ENCODE assay signal across 30 mouse cellular contexts in the genomic region with DNA sequence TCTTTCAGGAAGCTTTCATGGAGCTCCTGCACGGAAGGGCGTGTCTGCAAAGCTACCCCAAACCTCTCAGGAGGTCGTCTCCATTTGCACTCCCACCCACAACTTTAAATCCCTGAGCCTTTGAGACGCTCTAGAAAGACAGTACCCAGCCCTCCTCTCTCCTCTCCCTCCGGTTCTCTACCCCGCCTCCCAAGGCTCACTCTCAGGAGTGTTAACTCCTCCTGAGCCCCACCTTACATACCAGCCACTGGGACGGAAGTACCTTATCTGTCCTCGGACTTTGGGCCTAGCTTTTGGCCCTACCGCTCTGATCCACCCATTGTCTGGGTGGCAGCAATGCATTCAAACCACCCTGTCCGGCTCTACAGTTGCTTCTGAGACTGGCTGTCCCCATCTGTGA. TPM values are rescaled to one million over a fixed set of nuclear protein-coding genes. Genes with fewer than 3 reads are reported as not detected.
DNase-seq lines count a peak whose midpoint lies in the region; ATAC-seq and TF ChIP-seq lines count a peak whose summit lies in the region.
"Had no signal": no experiment of that assay in that cellular context is flagged by ENCODE, and none has a peak within 500 bp of the region (broad histone marks: within the 10 kb centered on the region; RNA-seq: fewer than 3 reads in every experiment).

No protein-coding gene starts in this region.

- ATAC-seq in intestine, embryonic 15.5 days: peak; percentile 37
- peak; percentile 27; the same call in 1 of the 2 replicates for ATAC-seq in stomach, postnatal 0 days (ENCODE audit: low FRiP score, low TSS enrichment)
- no peak for ATAC-seq in forebrain, embryonic 13.5 days
- ATAC-seq in erythroblast, adult 5-6 weeks (replicated peaks; ENCODE audit: low FRiP score, poor library complexity, severe bottlenecking): no peak
- ATAC-seq: activated CD4-positive, CD25-positive, alpha-beta regulatory T cell, adult 4 months; forebrain, embryonic 15.5 days; midbrain, embryonic 16.5 days had no signal

- H3K4me2 ChIP-seq in intestine, embryonic 15.5 days (replicated peaks): no peak overlapping the region
- H3K4me2 ChIP-seq in stomach, postnatal 0 days (replicated peaks; ENCODE audit: low read depth): no peak overlapping the region
- H3K4me2 ChIP-seq in forebrain, embryonic 13.5 days: no peak overlapping the region
- H3K4me2 ChIP-seq: forebrain, embryonic 15.5 days; heart, embryonic 12.5 days; hindbrain, embryonic 13.5 days had no signal

- H3K27ac ChIP-seq in intestine, embryonic 15.5 days: peak overlapping the region; percentile 29
- H3K27ac ChIP-seq in stomach, postnatal 0 days (replicated peaks): peak overlapping the region; percentile 40; the same call in 1 of the 2 replicates
- no peak overlapping the region for H3K27ac ChIP-seq in forebrain, embryonic 13.5 days
- H3K27ac ChIP-seq: forebrain, embryonic 15.5 days; hindbrain, embryonic 13.5 days; liver, embryonic 14.5 days had no signal

- H3K4me1 ChIP-seq in E14TG2a.4 (replicated peaks; ENCODE audit: low read depth, low read length): peaks cover 93% of the 10 kb centered on the region
- H3K4me1 ChIP-seq in intestine, embryonic 15.5 days (replicated peaks): peaks cover 41% of the 10 kb centered on the region
- H3K4me1 ChIP-seq in stomach, postnatal 0 days (replicated peaks; ENCODE audit: control insufficient read depth, insufficient read depth): peaks cover 6% of the 10 kb centered on the region; the same call in 1 of the 2 replicates
- peaks cover 31% of the 10 kb centered on the region for H3K4me1 ChIP-seq in forebrain, embryonic 13.5 days

- peak; percentile 73 for DNase-seq in ES-CJ7 (ENCODE audit: low read depth, low spot score)
- DNase-seq in stomach, postnatal 0 days (ENCODE audit: low spot score): peak; percentile 67
- DNase-seq in right cerebral cortex, adult 18-20 months: no peak
- DNase-seq: adrenal gland, adult 2 months; adrenal gland, postnatal 36 days; cerebellum, adult 18-20 months; cerebellum, postnatal 14 days; gastrocnemius, postnatal 25 days; heart, adult 18-20 months; heart, postnatal 4 days; kidney, adult 2 months; kidney, postnatal 36 days; layer of hippocampus, postnatal 36 days; liver; lung, adult 2 months; lung, postnatal 14 days; thymus, adult 18-20 months; thymus, postnatal 25 days had no signal

- H3K4me3 ChIP-seq in E14TG2a.4 (replicated peaks; ENCODE audit: low read length): peak overlapping the region; percentile 52
- no peak overlapping the region for H3K4me3 ChIP-seq in intestine, embryonic 15.5 days (replicated peaks)
- H3K4me3 ChIP-seq in stomach, postnatal 0 days (ENCODE audit: low read depth, low read length): no peak overlapping the region
- H3K4me3 ChIP-seq in forebrain, embryonic 13.5 days: no peak overlapping the region
- H3K4me3 ChIP-seq: forebrain, embryonic 15.5 days; heart, embryonic 12.5 days; hindbrain, embryonic 13.5 days had no signal

- H3K27me3 ChIP-seq in E14TG2a.4 (ENCODE audit: insufficient read depth, low read length): no peaks in the 10 kb centered on the region
- H3K27me3 ChIP-seq in intestine, embryonic 15.5 days (replicated peaks): no peaks in the 10 kb centered on the region
- no peaks in the 10 kb centered on the region for H3K27me3 ChIP-seq in stomach, postnatal 0 days (ENCODE audit: control insufficient read depth, insufficient read depth, low read length)
- H3K27me3 ChIP-seq in forebrain, embryonic 13.5 days: no peaks in the 10 kb centered on the region; the same call in 1 of the 2 replicates
- H3K27me3 ChIP-seq: forebrain, embryonic 15.5 days; heart, embryonic 12.5 days had no signal

- no peak for TF ChIP-seq EP300 in stomach, postnatal 0 days (optimal IDR thresholded peaks at IDR 0.05)

- H3K36me3 ChIP-seq in E14TG2a.4 (ENCODE audit: insufficient read depth, low read length): peaks cover 12% of the 10 kb centered on the region; the same call in 1 of the 2 replicates
- H3K36me3 ChIP-seq in intestine, embryonic 15.5 days: no peaks in the 10 kb centered on the region
- H3K36me3 ChIP-seq in stomach, postnatal 0 days (ENCODE audit: control insufficient read depth, insufficient read depth, low read length): peaks cover 4% of the 10 kb centered on the region; the same call in 1 of the 2 replicates
- H3K36me3 ChIP-seq in forebrain, embryonic 13.5 days (ENCODE audit: poor library complexity, severe bottlenecking): no peaks in the 10 kb centered on the region
- H3K36me3 ChIP-seq: forebrain, embryonic 15.5 days had no signal

- TF ChIP-seq CTCF in E14TG2a.4 (conservative IDR thresholded peaks at IDR 0.05; ENCODE audit: low read length): no peak
- TF ChIP-seq CTCF in stomach, postnatal 0 days (IDR thresholded peaks at IDR 0.05; ENCODE audit: low read depth): no peak

- 52% methylated on average over 10 of the region's 10 CpGs for WGBS in intestine, embryonic 15.5 days
- WGBS in stomach, postnatal 0 days: 59% methylated on average over 10 of the region's 10 CpGs
- 85% methylated on average over 10 of the region's 10 CpGs for WGBS in forebrain, embryonic 13.5 days

- no peaks in the 10 kb centered on the region for H3K9me3 ChIP-seq in E14TG2a.4 (ENCODE audit: low read length)
- no peaks in the 10 kb centered on the region for H3K9me3 ChIP-seq in intestine, embryonic 15.5 days
- no peaks in the 10 kb centered on the region for H3K9me3 ChIP-seq in stomach, postnatal 0 days (ENCODE audit: control insufficient read depth, low read length)
- no peaks in the 10 kb centered on the region for H3K9me3 ChIP-seq in forebrain, embryonic 13.5 days (replicated peaks)
- H3K9me3 ChIP-seq: forebrain, embryonic 15.5 days; heart, embryonic 12.5 days; hindbrain, embryonic 13.5 days had no signal

- no peak overlapping the region for H3K9ac ChIP-seq in intestine, embryonic 15.5 days
- no peak overlapping the region for H3K9ac ChIP-seq in stomach, postnatal 0 days (ENCODE audit: low read length)
- H3K9ac ChIP-seq in forebrain, embryonic 13.5 days: no peak overlapping the region
- H3K9ac ChIP-seq: forebrain, embryonic 15.5 days; heart, embryonic 12.5 days; hindbrain, embryonic 13.5 days; liver, embryonic 14.5 days had no signal

RNA-seq across cellular contexts. Expression of gene Plcd1, which starts 9.3 kb away (rescaled TPM):
- 16.8 and 18.7 TPM in 2 replicates for polyA plus RNA-seq in intestine, embryonic 15.5 days (2015; fragmentation: Nextera tagmentation; extraction: Ambion mirVana)
- 35.3 and 39.2 TPM in 2 replicates for polyA plus RNA-seq in stomach, postnatal 0 days (2015; fragmentation: Nextera tagmentation; extraction: Ambion mirVana)
- 8.4 and 12.2 TPM in 2 replicates for polyA plus RNA-seq in forebrain, embryonic 13.5 days (2015; fragmentation: Nextera tagmentation; extraction: Ambion mirVana)
- not detected in 2 replicates for total RNA-seq in erythroblast, adult 5-6 weeks (2015; ENCODE audit: low replicate concordance)
- not detected in 2 replicates for total RNA-seq in erythroblast, adult 5-6 weeks (2017; ENCODE audit: low replicate concordance)

RNA-seq across cellular contexts. Expression of gene Dlec1, which starts 18.3 kb away (rescaled TPM):
- polyA plus RNA-seq in intestine, embryonic 15.5 days (2015; fragmentation: Nextera tagmentation; extraction: Ambion mirVana): 0.51 and 0.72 TPM in 2 replicates
- polyA plus RNA-seq in stomach, postnatal 0 days (2015; fragmentation: Nextera tagmentation; extraction: Ambion mirVana): 0.18 TPM in 2 replicates
- 0.57 and 0.86 TPM in 2 replicates for polyA plus RNA-seq in forebrain, embryonic 13.5 days (2015; fragmentation: Nextera tagmentation; extraction: Ambion mirVana)
- 0.21 TPM in 1 of 2 replicates, not detected in the other for total RNA-seq in erythroblast, adult 5-6 weeks (2015; ENCODE audit: low replicate concordance)
- not detected in 2 replicates for total RNA-seq in erythroblast, adult 5-6 weeks (2017; ENCODE audit: low replicate concordance)
- total RNA-seq: gastrocnemius, adult 18-20 months; neutrophil, adult 5-6 weeks had no signal

RNA-seq across cellular contexts. Expression of gene Vill, which starts 31.4 kb away (rescaled TPM):
- 16.1 and 17.2 TPM in 2 replicates for polyA plus RNA-seq in intestine, embryonic 15.5 days (2015; fragmentation: Nextera tagmentation; extraction: Ambion mirVana)
- 55.0 and 61.3 TPM in 2 replicates for polyA plus RNA-seq in stomach, postnatal 0 days (2015; fragmentation: Nextera tagmentation; extraction: Ambion mirVana)
- polyA plus RNA-seq in forebrain, embryonic 13.5 days (2015; fragmentation: Nextera tagmentation; extraction: Ambion mirVana): 3.9 and 4.3 TPM in 2 replicates
- 1.2 and 16.1 TPM in 2 replicates for total RNA-seq in erythroblast, adult 5-6 weeks (2015; ENCODE audit: low replicate concordance)
- 10.3 and 11.6 TPM in 2 replicates for total RNA-seq in erythroblast, adult 5-6 weeks (2017; ENCODE audit: low replicate concordance)

Comparison
In these comparisons a context has a peak if more than half of its experiments do, and no peak if none do; other contexts are left out.
1. ATAC-seq: peak in intestine, embryonic 15.5 days (single experiment) and stomach, postnatal 0 days (single experiment); none in forebrain, embryonic 13.5 days (single experiment) and erythroblast, adult 5-6 weeks (single experiment).